Mouse (Mus musculus) left cerebral cortex, postnatal 14 days (tissue): Measurements from ENCODE around the gene Glt8d2. TPM values are rescaled to one million over a fixed set of nuclear protein-coding genes. Genes with fewer than 3 reads are reported as not detected.
A peak's percentile ranks its signal among the peaks of the same experiment; 100 is the strongest.
"Not testable (repeated sequence)": the region's sequence is repeated elsewhere in the genome, so short reads cannot be mapped to it uniquely, and the experiment has no call there.

Experiments used
- DNase-seq, 2 experiments: peaks; one replicate each; pipeline ENCODE4 v3.0.0; 2021 to 2022; ENCODE audit warnings: low spot score in 2 of 2, mixed read lengths in 1 of 2
- intact Hi-C: fragments of 180-260 bp; cut with DNase I; formaldehyde crosslinking; loops from one replicate; pipeline ENCODE4 v1.15.1; 2025
- total RNA-seq, 2 experiments: library from RNA; stranded (reverse); gene quantifications; 2 replicates each; pipeline ENCODE4 v1.2.3; 2021

Glt8d2 gene
- total RNA-seq, 2 experiments from 2014 or later: 9.1 to 9.4 TPM

DNA sequence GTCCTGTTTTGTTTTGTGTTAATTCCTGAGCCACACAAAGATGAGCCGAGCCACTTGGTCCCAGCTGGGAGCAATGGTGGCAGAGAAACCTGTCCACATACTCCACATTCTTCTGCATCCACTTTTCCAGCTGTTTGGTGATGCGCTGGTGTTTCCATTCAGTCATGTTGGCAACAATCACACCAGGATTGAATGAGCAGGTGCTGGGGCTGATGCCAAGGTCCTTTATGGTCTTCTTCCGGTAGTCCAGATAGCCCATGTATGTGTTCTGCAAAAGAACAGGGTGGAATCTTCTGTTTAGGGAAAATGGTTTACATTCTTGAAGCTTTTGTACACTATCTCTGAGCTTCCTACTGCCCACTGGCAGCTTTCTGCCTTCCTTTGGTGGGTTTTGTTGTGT lies 35.9 kb downstream of the Glt8d2 start:
- DNase-seq: no peak
- intact Hi-C loops: loop anchor here (10.0 kb wide), 1 partner anchor 50 kb away; no protein-coding TSS in a partner anchor

GRCm38 (mm10) chr10:82652625-82653024 lies 37.8 kb downstream of the Glt8d2 start:
- DNase-seq: no peak
- intact Hi-C loops: loop anchor here (10.0 kb wide), 1 partner anchor 52 kb away; no protein-coding TSS in a partner anchor

DNA sequence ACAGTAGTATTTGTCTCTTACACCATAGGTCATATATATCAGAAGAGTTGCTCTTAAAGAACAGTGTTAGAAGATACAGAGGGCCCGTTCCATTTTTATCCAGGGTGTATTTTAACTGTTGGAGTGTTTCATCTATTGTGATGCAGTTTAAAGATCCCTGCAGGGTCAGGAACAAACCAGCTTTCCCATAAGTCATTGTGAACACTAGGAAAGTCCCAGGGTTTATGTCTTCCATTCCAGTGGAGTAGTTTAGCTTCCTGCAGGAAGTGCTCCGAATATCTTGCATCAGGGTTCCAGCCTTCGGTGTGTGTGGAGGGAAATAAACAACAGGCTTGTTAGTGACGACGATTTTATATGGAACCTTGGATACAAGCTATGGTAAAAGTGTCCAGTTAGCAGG lies 39.2 kb downstream of the Glt8d2 start:
- no peak for DNase-seq
- intact Hi-C loops: loop anchor here (10.0 kb wide), 1 partner anchor 54 kb away; no protein-coding TSS in a partner anchor

GRCm38 (mm10) chr10:82647205-82647811 lies 43.1 kb downstream of the Glt8d2 start:
- no peak for DNase-seq
- intact Hi-C loops: no loop called here

- intact Hi-C loops: no loop called here
- DNase-seq: peak in 1 of 2 experiments; percentile 41
These were observed 44.4 kb downstream of the Glt8d2 start for GRCm38 (mm10) chr10:82646083-82646482.

DNA sequence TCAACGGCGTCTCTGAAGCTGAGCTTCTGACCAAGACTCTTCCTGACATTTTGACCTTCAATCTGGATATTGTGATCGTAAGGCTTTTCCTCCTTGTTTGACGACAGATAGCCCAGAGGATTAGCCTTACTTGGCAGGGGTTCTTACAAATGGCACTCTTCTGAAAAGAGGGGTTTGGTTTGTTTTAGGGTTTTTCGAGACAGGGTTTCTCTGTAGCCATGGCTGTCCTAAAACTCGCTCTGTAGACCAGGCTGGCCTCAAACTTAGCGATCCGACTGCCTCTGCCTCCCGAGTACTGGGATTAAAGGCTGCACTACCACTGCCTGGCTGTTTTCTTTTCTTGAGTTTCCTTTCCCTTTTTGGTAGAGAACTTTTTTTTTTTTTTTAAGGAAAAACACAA lies 49.0 kb downstream of the Glt8d2 start:
- intact Hi-C loops: no loop called here
- DNase-seq: no peak

DNA sequence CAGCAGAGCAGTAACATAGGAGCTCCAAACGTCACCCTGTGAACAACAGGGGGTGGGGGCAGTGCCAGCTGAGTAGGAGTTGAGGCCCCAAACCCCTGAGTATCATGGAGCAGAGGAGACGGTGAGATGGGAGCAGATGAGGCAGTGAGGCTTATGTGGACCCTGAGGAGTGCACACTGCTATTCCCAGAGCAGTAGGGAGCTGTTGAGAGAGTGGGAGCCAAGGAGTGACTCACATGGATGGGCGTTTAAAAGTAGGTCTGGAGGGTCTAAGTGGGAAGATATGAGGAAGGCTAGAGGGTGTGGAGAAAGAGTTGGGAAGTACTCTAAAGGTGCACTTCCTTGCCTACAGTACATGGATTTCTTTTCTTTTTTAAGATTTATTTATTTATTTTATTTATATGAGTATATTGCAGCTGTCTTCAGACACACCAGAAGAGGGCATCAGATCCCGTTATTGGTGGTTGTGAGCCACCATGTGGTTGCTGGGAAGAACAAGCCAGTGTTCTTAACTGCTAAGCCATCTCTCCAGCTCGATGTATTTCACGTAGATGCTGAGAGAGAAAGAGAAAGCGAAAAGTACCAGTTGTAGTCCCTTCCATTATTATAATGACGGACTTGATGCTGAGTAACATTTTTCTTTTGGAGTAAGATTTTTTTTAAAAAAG lies 51.3 kb downstream of the Glt8d2 start:
- no peak for DNase-seq
- intact Hi-C loops: loop anchor here (10.0 kb wide), 1 partner anchor 116 kb away; no protein-coding TSS in a partner anchor

DNA sequence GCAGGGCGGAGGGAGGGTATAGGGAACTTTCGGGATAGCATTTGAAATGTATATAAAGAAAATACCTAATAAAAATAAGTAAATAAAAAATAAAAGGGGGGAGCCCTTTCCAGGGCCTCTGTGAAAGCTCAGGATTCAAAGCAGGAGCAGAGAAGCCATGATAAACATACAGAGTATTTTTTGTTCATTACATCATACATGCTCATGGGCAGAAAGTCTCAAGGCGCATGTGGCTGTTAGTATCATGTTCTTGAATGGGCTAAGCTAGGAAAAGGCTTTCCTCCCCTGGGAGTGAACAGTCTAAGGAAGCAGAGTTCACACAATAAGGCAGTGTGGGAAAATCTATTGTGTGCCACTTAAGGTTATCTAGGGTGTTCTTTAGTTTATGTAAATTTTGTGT lies 54.1 kb downstream of the Glt8d2 start:
- DNase-seq: no peak
- intact Hi-C loops: loop anchor here (10.0 kb wide), 1 partner anchor 118 kb away; no protein-coding TSS in a partner anchor

- peak in 1 of 2 experiments; percentile 34 for DNase-seq
- intact Hi-C loops: loop anchor here (5.0 to 10.0 kb wide), 2 partner anchors 63 to 120 kb away; partner anchors contain the start of gene Hcfc2
These were observed 56.1 kb downstream of the Glt8d2 start for GRCm38 (mm10) chr10:82634348-82634747.

- intact Hi-C loops: loop anchor here (5.0 to 10.0 kb wide), 2 partner anchors 65 to 122 kb away; partner anchors contain the start of gene Hcfc2
- no peak for DNase-seq
These were observed 57.8 kb downstream of the Glt8d2 start for GRCm38 (mm10) chr10:82632496-82633280.

GRCm38 (mm10) chr10:82631133-82631532 lies 59.3 kb downstream of the Glt8d2 start:
- no peak for DNase-seq
- intact Hi-C loops: loop anchor here (5.0 to 10.0 kb wide), 2 partner anchors 66 to 124 kb away; partner anchors contain the start of gene Hcfc2

DNA sequence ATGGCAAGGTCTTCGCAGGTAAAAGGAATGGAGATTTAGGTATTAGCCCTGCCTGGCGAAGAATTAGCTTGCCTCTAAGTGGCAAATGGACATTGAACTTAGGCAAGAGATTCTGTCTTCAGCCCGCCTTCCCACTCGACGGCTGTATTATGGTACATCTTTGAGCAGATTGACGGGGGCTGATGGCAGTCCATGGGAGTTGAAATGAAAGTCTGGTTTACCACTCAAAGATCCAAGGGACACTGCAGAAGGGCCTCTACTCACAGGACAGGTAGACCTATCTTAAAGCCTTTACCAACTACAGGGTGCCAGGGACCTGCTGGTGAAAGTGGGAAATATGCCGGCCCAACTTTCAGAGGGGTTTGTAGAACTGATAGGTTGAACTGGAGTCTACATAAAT lies 60.0 kb downstream of the Glt8d2 start:
- intact Hi-C loops: loop anchor here (5.0 to 10.0 kb wide), 2 partner anchors 67 to 124 kb away; partner anchors contain the start of gene Hcfc2
- DNase-seq: no peak

DNA sequence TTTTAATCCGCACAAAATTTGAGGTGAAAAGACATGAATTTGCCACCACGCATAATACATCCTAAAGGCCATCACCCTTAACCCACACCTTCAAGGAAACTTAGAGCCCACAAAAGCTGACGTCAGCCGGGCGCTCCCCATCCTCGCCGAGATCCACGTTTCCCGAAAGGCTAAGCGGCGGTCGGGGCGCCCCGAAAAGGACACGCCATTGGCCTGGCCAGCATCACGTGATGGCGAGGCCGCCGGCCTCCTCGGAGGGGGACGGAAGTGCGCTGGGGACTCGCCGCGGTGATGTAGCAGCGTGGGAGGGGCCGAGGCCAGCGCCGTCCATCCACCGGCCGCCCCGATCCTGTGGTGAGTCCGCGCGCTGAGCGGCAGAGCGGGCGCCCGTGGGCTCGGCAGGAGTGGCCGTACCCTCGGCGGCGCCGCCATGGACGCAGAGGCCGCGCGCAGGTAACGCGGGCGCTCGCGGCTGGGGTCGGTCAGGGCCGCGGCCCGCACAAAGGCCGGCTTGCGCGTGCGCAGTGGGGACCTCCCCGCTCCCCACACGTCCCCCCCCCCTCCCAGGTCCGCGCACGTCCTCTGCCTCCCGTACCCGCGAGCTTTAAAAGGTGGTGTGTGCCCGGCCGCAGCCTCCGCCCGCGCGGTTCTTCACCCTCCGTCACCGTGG lies 60.7 kb downstream of the Glt8d2 start, which contains the start of gene Tdg:
Gene Tdg (plus strand): TSS at position 243 of the 670 bp plus-strand sequence.
- intact Hi-C loops: loop anchor here (5.0 to 10.0 kb wide), 2 partner anchors 68 to 125 kb away; partner anchors contain the start of gene Hcfc2
- DNase-seq: peak; percentile 90

GRCm38 (mm10) chr10:82629111-82629585 lies 61.3 kb downstream of the Glt8d2 start:
- no peak for DNase-seq
- intact Hi-C loops: no loop called here

GRCm38 (mm10) chr10:82623553-82623932 lies 66.9 kb downstream of the Glt8d2 start:
- intact Hi-C loops, DNase-seq: not testable (repeated sequence)

DNA sequence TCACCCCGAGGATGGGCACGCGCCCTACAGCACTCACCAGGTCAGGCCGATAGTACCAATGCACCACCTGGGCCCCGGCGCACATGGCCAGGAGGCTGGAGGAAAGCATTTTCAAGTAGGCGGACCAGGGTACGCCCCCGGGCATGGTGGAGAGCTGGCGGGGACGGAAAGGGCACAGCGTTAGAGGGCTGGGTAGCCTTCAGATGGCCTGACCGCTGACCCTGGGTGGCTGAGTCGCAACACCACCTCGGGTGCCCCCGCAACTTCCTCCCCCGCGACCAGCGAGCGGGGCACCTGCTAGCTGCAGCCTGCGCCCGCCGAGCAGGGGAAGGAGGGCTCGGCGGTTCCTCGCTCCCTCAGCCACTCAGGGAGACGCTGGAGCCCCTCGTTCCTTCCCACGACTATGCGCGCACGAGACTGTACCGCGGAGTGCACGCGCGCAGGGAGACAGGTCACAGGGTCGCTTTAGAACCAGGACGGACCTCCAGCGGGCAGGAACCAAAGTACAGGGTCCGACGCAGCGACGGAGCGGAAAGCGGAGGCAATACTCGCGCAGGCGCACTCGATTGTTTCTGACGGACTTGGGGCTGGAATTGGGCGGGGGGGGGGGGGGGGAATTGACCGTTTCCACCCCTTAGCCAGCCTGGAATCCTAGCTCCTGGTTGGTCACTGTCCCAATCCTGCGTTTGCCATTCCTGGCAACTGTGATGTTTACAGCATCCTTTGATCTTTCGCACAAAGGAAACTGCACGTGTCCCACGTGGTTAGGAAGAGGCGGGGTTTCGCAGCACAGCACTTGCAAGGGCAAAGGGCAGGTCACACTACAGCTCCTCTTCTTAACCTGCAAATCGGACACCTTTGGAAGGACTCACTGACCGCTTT lies 67.5 kb downstream of the Glt8d2 start, which contains the start of gene 1190007I07Rik:
Gene 1190007I07Rik (minus strand): TSS at position 558 of the 882 bp plus-strand sequence.
- intact Hi-C loops: no loop called here
- DNase-seq: peak; percentile 88 to 90

DNA sequence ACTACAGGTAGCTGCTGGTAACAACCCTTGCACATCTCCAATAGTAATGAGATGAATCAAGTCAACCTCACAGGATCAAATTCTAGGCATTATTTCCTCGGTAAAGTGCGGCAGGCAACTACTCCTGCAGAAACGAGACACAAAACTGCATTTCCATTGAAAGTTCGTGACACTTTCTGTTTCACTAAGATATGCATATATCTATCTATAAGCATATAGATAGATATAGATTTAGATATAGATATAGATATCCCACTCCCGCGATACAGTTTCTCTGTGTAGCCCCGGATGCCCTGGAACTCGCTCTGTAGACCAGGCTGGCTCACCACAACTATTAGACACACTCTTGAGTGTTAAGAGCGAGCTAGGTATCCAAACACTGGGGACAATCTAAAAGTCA lies 68.2 kb downstream of the Glt8d2 start:
- DNase-seq: no peak
- intact Hi-C loops: no loop called here
